Mouse (Mus musculus): ENCODE measurements around the gene 0610009B22Rik.

0610009B22Rik gene

DNA sequence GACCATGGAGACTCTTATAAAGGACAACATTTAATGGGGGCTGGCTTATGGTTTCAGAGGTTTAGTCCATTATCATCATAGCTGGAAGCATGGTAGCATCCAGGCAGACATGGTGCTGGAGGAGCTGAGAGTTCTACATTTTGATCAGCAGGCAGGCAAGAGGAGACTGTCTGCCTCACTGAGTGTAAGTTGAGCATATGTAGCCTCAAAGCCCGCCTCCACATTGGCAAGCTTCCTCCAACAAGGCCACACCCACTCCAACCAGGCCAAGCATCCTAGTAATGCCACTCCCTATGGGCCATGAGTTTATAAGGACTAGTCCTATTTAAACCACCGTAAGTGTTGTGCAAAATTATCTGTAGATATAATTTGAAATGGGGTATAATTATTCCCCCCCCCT is 17.3 kb downstream of the 0610009B22Rik start:
- no peak for TF ChIP-seq GATA4 (IDR thresholded peaks at IDR 0.05; ENCODE audit: insufficient replicate concordance, low read length)

DNA sequence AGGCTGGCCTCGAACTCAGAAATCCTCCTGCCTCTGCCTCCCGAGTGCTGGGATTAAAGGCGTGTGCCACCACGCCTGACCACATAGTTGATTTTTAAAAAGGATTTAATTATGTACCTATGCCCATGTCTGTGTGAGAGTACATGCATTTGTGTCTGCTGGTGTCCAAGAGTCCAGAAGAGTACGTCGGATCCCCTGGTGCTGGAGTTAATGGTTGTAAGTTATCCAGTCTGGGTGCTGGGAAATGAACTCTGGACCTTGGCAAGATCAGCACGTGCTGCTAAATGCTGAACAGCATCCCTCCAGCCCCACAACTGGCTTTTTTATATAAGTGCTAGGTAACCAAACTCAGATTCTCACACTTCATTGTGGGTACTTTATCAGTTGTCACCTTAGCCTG is 17.8 kb downstream of the 0610009B22Rik start:
- no peak for TF ChIP-seq GATA4 (IDR thresholded peaks at IDR 0.05; ENCODE audit: insufficient replicate concordance, low read length)

DNA sequence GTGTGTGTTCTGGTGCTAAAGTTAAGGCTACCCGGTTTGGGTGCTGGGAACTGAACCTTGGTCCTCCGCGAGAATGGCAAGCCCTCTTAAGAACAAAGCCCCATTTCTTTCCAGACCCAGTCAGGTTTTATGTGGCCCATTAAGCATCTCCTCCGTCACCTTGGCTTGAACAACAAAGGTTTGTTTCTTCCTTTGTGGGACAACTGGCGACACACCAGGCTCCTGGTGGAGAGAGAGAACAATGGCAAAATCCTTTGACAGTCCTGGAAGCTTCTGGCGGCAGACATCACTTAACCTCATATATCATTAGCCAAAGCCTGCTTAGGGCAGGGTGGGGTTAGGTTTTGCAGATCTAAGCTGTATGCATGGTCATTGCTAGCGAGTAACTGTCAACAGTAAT is 26.0 kb downstream of the 0610009B22Rik start:
- no peak for TF ChIP-seq GATA4 (IDR thresholded peaks at IDR 0.05; ENCODE audit: insufficient replicate concordance, low read length)

- TF ChIP-seq GATA4 (IDR thresholded peaks at IDR 0.05; ENCODE audit: insufficient replicate concordance, low read length) = no peak
These were observed 26.8 kb downstream of the 0610009B22Rik start for GRCm38 (mm10) chr11:51661867-51662365.

GRCm38 (mm10) chr11:51658705-51659104 is 30.0 kb downstream of the 0610009B22Rik start:
- TF ChIP-seq GATA4 (IDR thresholded peaks at IDR 0.05; ENCODE audit: insufficient replicate concordance, low read length) = no peak

DNA sequence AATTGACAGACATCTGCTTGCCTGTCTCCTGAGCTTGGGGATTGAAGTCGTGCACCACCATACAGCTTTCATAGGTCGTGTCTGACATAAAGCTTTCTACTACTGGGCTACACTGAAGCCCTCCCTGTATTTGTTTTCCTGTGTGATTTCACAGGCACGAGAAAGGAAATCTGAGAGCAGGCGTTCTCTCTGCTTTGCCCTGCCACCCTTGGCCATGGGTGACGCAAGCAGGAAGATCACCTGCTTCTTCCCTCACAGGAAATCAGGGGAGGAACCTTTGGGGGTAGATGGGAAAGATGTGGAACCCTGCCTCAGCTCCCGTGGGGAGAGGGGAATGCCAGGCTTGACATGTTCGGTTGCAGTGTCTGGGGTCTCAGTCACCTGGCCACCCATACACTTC is 30.4 kb downstream of the 0610009B22Rik start:
- no peak for TF ChIP-seq GATA4 (IDR thresholded peaks at IDR 0.05; ENCODE audit: insufficient replicate concordance, low read length)

GRCm38 (mm10) chr11:51656798-51657521 is 31.7 kb downstream of the 0610009B22Rik start:
- no peak for TF ChIP-seq GATA4 (IDR thresholded peaks at IDR 0.05; ENCODE audit: insufficient replicate concordance, low read length)

- no peak for TF ChIP-seq GATA4 (IDR thresholded peaks at IDR 0.05; ENCODE audit: insufficient replicate concordance, low read length)
These were observed 33.8 kb downstream of the 0610009B22Rik start for GRCm38 (mm10) chr11:51654891-51655290.

DNA sequence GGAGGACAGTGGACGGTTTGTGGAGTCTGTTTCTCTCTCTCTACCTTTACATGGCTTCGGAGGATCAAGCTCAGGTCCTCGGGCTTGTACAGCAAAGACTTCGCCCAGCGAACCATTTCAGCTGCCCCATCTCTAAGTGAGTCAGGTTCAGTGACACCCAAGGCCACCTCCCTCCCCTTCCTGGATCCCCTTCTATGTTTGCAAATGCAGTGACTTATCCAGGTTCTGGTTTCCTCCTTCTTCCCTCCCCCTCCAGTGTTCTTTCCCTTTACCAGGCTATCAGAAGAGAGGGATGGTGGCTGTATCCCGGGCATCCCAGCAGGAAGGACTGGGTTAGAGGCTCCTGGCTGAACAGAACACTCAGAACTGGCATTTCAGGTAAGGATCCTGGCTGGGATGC is 34.9 kb downstream of the 0610009B22Rik start:
- no peak for TF ChIP-seq GATA4 (IDR thresholded peaks at IDR 0.05; ENCODE audit: insufficient replicate concordance, low read length)

DNA sequence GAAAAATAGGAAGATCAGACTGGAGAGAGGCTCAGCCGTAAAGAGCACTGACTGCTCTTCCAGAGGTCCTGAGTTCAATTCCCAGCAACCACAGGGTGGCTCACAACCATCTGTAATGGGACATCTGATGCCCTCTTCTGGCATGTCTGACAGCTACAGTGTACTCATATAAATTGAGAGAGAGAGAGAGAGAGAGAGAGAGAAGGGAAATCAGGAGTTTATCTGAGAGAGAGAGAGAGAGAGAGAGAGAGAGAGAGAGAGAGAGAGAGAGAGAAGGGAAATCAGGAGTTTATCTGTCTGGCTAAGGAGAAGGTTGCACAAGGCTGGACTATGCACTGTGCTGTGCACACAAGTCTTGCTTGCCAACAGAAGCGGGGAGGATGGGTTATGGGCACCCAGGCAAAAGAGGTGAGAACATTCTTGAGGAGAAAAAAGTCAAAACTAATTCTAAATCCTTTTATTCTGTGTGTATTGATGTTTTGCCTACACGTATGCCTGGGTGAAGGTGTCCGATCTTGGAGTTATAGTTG is 35.7 kb downstream of the 0610009B22Rik start:
- TF ChIP-seq GATA4 (IDR thresholded peaks at IDR 0.05; ENCODE audit: insufficient replicate concordance, low read length) = peak; percentile 88

GRCm38 (mm10) chr11:51650691-51651515 is 37.8 kb downstream of the 0610009B22Rik start, which contains the start of the genes N4bp3 and D930048N14Rik:
Gene N4bp3 (minus strand): TSS chr11:51650842.
Gene D930048N14Rik (plus strand): TSS chr11:51650954.
- no peak for TF ChIP-seq GATA4 (IDR thresholded peaks at IDR 0.05; ENCODE audit: insufficient replicate concordance, low read length)

DNA sequence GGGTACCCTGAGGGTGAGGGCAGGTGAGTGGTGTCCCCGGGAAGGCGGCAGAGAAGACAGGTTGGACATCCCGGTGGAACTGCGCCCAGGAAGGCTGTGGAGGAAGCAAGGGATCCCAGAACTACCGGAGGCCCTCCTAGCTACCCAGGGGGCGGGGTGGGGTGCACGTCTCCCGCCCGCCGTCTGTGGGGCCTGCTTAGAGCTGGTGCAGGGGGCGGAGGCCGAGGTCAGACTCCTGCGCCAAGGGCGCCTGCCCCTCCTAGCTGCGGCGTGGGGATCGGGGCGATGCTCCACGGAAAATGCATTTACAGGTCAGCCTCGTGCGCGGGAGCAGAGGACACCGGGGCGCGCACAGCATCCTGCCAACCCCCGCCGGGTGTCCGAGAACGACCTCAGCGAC is 38.4 kb downstream of the 0610009B22Rik start:
- TF ChIP-seq GATA4 (IDR thresholded peaks at IDR 0.05; ENCODE audit: insufficient replicate concordance, low read length) = no peak

GRCm38 (mm10) chr11:51649889-51650199 is 38.8 kb downstream of the 0610009B22Rik start:
- no peak for TF ChIP-seq GATA4 (IDR thresholded peaks at IDR 0.05; ENCODE audit: insufficient replicate concordance, low read length)

GRCm38 (mm10) chr11:51649111-51649888 is 39.4 kb downstream of the 0610009B22Rik start:
- TF ChIP-seq GATA4 (IDR thresholded peaks at IDR 0.05; ENCODE audit: insufficient replicate concordance, low read length) = no peak

DNA sequence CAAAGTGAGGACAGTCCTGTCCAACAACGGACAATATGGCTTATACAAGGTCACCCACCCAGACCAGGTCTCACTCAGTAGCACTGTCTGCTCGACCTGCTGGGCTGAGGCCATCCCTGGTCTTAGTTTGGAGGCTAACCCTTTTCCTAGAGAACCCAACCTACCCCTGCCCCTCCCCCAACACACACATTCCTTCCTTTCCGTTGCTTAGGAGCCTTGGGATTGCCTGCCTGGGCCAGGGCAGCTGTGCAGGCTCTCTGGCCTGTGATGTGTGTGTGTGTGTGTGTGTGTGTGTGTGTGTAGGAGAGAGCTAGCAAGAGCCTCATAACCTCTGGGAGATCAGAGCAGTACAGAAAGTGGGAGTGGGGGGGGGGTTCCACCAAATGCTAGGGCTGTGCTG is 40.1 kb downstream of the 0610009B22Rik start:
- no peak for TF ChIP-seq GATA4 (IDR thresholded peaks at IDR 0.05; ENCODE audit: insufficient replicate concordance, low read length)
